Mouse (Mus musculus) frontal cortex, adult 2 months (tissue): ENCODE measurements around the gene Tepsin. TPM values are rescaled to one million over a fixed set of nuclear protein-coding genes. Genes with fewer than 3 reads are reported as not detected.

Source experiments
- DNase-seq, 2 experiments: peaks; one replicate each; pipeline ENCODE4 v3.0.0; 2022; ENCODE audit warnings: low spot score in 1 of 2; ENCODE audit errors: extremely low spot score in 1 of 2
- polyA plus RNA-seq: library from polyadenylated mRNA; depleted of rRNA; stranded (reverse); fragments of >200 nt; gene quantifications from 2 replicates; pipeline ENCODE4 v1.2.3, GENCODE M21; 2012

Tepsin gene
- polyA plus RNA-seq, 1 experiment = 31.1 TPM

DNA sequence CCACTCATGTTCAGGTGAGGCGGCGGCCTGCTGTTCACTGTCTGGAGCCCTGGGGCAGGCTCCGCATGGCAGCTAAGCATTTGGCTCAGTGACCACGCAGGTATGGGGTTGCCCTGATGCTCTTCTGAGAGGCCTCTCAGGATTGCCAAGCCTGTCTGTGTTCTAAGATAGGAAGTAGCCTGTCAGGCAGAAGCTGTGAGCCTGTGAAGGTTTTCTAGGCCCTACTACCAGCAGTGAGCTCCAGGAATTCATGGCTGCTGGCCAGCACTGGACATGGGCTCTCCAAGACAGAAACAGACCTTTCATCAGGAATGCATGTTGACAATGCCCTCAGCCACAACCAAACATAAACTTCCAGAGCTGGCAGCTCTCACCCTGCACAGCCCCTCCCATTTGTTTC lies 13.6 kb upstream of the Tepsin start:
- no peak for DNase-seq

DNA sequence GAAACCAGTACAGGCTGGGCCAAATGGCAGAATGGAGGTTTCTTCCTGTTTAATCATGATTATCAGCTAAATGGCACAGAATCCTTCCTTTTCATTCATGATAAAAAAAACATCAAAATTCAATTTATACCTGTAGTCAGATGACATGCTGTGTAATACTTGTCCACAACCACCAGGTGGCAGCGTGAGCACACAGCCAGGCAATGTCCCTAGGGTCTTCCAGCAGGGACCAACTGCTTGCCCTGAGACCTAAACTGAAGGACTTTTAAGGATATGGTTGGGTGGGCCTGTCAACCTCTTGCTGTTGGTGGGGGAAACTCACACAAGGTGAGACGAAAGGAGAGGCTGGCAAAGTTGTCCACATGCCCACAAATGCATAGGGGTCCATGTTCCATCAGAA lies 12.5 kb upstream of the Tepsin start:
- peak in 1 of 2 experiments; percentile 42 for DNase-seq

DNA sequence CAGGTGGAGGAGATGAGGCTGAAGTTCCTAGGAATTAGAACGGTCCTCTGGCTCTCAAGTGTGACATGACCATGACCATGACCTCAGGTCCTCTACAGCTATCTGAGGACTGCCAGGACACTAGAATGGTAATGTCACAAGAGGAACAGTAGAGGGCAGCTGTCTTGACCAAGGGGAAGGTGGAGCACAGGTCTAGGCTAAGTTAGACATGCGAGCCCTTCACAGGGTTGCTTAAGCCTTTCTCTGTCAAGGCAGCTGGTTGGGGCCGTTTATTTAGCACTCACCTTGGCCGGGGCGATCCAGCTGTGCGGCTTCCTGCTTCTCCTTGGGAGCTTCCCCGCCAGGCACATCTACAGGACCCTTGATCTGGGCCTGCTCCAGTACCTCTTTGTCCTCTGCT lies 12.0 kb upstream of the Tepsin start:
- DNase-seq = no peak

DNA sequence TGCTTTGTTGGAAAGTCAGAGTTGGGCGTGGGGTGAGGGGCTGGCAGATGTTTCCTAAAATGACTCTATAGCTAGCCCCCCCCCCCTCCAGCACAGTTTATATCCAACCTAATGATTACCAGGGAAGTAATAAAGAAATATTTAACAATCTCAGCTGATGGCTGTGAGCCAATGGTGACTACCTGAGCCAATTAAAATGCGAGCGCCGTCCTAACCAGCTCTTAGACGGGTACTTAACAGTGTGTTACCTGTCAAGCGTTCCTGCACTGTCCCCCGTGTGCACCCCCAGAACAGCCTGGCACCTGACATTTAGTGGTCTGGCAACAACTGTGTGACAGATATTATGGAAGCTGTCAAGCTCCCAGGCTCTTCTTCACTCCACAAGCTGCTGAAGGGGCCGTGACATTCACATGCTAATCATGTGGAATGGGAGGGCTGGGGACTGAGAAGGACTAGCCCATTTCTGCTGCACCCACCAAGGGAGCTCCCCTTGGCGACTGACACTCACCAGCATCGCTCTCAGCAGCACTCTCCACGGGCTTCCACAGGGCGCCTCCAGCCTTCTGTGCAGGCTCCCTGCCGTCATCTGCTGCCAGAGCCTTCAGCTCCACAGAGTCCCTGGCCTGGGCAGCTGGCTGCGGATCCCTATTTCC lies 11.2 kb upstream of the Tepsin start:
- no peak for DNase-seq

DNA sequence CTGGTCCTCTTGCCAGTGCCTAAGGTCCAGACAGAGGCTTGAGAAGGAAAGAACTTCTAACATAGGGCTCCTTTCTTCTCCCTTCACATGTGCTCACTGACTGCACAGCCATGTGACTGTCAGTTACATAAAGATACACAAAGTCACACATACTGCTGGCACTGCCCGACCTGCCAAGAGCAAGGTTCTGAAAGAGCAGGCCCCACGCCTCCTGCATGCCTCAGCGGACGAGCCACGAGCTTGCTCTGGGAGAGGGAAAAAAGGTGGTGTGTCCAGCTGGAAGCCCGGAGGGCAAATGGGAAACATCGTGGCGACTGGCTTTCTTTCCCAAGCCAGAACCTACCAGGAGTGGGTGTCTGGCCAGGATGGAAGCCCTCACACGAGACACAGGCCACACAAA lies 9.3 kb upstream of the Tepsin start:
- no peak for DNase-seq

DNA sequence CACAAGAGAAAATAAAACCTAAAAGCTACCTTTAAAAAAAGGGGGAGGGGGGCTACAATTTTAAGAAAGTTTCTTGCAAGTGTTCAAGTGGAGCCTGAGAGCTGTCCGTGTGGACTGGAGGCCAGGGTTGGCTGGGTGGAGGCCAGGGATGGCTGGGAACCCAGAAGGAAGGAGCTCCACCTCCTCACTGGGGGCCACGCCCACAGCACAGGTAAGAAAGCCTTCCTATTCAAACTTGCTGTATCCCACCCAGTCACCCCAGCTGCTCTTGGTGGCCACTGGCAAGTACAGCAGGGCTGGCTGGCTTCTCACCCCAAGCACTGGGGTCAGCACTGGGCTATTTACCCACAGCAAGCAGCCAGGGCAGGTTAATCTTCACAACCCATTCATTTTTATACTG lies 8.5 kb upstream of the Tepsin start:
- DNase-seq = no peak

DNA sequence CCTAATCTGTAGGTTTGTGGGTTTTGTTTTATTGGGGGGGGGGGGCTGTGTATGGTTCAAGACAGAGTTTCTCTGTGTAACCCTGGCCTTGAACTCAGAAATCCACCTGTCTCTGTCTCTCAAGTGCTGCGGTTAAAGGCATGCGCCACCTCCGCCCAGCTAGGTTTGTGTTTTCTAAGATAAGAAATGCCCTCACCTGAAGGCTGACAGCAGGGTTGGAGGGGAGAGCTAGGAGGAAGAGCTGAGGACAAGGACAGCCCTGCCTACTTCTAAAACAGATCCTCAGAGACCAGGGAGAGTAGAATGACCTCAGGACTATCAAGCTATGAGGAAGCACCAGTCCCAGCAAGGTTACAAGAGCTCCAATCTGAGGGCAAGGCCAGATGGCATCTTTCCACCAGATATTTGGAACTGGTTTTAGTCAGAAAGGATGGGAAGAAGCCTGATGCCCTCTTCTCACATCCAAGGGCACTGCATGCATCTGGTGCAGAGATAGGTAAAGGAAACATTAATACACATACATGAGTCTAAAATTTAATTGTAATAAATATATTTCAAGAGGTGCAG lies 5.0 kb upstream of the Tepsin start:
- no peak for DNase-seq

DNA sequence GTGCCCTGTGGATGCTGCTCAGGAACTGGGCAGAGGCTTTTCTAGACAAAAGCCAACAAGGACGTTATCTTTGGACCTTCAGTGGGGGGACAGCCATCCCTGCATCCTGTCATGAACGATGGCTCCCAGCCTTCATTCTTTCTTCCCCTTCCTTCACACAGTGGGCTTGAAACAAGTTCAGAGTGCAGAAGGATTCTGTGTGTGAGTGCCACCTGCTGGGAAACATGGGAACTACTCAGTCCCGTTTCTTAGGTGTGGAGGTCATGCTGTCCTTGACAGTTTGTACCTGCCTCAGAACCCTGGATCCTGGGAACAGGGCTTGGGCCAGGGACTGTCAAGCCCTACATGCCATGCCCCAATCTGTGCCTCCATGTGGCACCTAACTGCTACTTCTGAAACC lies 2.5 kb upstream of the Tepsin start:
- peak; percentile 50 to 86 for DNase-seq

DNA sequence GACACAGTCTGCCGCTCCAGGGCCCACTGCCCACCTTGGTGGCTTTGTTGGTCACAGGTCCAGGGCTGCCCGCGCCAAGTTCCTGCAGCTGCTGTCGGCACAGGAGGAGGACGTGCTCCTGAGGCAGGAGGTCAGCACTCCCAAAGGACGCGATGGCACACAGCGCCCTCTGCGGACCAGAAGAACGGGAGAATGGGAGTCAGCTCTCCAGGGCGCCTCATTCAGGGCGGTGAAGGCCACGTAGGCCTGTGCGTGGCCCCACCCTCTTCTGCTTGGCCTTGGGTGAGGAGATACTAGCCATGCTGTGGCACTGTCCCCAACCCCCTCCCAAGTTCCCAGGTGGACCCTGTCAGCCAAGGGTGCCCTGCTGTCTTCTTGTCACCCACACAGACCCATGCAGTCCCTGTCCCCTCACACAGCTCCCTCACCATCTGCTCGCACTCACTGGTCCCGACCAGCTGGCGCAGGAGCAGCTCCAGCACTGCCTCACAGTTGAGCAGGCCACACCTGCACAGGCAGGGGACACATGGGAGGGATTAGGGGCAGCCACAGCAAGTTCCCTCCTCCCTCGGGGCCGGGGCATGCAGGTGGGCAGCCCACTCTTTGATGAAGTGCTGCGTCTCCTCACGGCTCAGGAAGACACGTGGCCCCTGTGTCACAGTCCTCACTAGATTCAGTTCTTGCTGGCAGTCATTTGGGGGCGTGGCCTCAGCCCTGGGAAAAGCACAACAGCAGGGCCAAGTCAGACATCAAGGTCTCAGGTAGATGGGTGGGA lies 5.5 kb downstream of the Tepsin start:
- DNase-seq = no peak

DNA sequence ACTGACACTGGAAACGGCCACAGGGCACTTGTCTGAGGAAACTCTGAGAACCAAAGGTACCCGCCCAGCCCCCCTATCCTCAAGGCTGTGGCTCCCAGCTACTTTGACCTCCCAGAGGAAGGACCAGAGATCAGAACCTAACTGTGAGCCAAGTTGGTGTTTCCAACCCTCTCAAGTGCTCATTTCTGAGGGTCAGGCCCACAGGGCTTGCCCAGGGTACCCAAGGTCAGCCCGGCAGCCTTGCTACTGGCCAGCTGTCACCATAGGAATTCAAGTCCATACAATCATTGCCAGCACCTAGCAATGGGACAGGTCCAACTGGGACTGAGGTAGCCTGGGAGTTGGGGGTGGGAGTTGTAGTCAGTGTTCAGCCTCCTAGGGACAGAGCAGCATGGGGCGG lies 7.9 kb downstream of the Tepsin start:
- DNase-seq = no peak

DNA sequence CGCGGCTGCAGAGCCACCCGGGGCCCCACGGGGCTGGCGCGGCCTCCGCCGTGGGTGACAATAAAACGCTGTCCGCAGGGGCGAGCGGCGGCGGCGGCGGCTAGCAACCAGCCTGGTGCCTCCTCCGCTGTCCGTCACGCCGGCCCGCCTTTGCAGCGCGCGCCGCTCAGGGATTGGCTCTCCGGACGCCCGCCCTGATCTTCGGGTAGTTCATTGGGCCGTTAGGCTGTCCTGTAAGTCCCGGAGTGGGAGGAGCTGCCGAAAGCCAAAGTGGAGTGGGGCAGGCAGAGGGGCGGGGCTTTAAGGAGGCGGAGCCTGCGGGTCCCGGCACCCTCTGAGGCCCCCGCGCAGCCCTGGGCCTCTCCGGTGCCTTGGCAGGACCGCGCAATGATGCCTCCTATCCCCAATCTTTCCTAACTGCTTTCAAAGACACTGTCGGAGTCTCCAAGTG lies 11.8 kb downstream of the Tepsin start, which contains the start of gene Cep131:
Gene Cep131, minus strand, starts transcription at position 126 of the 451 bp plus-strand sequence.
- DNase-seq = peak; percentile 97 to 98

DNA sequence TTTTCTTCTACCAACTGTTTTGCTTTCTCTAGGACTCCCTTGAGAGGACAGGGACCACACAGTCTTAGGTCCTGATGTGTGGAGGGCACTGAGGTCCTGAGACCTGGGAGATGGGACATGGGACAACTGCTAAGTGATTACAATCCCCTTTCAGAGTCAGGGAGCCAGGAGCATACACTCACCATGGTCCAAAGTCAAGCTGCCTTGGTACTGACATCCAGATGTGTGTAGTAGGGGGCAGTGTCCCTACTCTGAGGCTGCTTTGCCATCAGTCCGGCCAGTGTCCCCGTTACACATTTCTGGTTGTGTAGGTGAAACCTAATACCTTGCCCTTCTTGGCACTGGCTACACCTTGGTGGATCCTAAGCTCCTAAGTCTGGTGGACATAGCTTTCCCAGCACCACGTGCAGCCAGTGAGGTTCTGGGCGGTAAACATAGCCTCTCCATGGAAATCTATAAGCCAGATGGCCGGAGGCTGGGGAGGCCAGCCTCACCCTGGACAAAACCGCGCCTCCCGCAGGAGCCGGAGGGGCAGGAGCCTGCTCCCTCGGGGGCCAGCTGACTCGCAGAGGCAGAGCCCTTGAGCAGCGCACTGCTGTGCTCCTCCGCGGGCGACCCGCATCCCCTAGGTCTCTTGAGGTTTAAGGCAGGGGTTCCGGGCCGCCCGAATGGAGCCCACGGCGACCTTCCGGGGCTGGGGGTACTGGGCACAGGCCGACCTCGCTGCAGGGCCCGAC lies 12.5 kb downstream of the Tepsin start:
- DNase-seq = peak in 1 of 2 experiments; percentile 27

DNA sequence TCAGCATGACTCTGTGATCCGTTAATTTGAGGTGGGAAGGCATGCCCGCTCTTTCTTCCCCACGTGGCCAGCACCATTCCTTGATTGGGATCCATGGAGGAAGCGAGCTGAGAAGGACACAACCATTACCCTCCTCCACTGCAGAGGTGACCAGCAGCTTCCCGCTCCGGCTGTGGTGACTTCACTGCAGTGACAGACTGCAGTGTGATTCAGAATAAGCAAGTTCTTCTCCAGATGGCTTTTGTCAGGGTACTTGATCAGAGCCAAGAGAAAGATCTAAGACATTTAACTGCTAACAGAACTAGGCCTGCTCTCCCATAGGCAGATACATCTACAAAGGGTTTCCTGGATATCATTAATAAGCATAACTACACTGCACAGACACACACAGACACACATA lies 18.2 kb downstream of the Tepsin start:
- DNase-seq = no peak

DNA sequence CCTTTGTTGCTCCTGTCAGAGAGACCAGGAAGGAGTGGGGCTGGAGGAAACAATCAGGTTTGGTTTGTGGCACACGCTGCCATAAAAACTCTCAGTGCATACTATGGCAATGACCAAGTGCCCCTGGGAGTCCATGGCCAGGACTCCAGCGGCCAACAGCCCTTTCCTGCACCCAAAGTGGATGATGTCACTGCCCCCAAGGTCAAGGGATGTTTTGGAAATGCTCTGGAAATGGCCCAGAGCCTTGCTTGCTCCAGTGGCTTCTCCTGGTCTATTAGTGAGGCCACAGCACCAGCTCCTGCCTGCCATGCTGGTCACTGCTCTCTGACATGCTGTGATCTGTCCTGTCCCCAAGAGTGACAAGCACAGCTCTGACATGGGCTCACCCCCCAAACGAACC lies 22.3 kb downstream of the Tepsin start:
- no peak for DNase-seq

DNA sequence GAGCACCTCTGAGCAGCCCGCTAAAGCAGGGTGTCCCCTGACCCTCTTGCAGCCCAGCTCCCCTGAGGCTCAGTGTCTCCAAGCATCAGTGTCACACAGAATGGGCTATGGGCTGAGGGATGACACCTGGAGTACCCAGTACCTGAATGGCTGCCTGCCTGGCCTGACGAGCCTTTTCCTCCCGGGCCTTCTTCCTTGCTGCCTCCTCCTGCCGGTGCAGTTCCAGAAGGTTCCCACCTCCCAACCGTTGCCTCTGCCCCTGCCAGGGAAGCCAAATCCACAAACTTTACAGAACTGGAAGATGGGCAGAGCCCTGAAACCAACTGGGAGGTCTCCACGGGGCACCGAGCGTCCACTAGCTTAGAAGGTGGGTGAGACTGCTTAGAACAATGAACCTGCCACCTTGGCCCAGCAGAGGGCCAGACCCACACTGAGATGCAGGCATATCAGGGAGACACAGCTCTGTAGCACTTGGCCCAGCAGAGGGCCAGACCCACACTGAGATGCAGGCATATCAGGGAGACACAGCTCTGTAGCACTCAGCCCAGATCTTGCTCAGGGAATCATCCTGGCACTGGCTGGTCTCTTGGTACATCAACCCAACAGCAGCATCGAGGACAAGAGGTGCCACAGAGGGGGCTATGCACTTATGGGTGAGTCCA lies 25.4 kb downstream of the Tepsin start:
- no peak for DNase-seq

DNA sequence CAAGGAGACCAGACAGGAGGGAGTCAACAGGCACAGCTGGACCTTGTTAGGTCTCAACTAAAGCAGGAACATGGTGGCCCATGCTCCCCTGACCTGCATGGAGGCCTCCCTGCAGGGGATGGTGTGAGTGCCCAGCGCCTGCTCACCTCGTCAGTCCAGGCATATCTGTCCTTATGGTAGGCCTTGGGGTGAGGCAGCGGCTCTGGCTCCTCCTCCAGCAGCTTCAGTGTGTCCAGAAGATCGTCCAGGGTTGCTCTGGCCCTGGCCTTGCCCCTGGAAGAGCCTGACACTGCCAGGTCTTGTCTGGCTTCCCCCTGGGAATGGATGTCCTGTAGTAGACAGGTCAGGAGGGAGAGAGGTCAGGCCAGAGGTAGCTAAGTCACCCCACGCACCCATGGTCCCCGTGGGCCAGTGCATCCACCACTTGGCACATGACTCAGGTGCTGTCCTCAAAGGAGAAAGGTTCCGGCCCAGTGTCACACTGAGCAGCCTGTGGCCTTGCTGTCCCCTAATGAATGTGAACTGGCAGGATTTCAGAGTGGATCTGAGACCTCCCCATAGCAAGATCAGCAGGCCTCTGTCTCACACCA lies 26.7 kb downstream of the Tepsin start:
- no peak for DNase-seq

DNA sequence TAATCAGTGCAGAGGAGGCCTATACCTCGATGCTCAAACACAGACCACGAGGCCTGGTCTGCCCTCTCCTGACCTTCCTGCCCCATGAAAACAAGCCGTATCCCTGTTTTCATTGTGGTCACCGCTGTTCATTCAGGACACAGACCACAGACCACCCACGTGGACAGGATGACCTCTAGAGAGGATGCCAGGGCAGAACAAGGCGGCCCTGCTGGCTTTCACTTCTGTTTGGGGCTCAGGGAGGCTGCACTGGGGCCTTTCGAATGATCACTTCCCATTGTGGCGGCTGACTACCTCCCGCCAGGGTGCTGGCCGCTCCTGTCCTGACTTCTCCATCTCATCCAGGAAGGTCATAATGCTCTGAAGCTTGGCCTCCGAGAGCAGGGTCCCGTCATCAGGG lies 27.5 kb downstream of the Tepsin start:
- DNase-seq = no peak

DNA sequence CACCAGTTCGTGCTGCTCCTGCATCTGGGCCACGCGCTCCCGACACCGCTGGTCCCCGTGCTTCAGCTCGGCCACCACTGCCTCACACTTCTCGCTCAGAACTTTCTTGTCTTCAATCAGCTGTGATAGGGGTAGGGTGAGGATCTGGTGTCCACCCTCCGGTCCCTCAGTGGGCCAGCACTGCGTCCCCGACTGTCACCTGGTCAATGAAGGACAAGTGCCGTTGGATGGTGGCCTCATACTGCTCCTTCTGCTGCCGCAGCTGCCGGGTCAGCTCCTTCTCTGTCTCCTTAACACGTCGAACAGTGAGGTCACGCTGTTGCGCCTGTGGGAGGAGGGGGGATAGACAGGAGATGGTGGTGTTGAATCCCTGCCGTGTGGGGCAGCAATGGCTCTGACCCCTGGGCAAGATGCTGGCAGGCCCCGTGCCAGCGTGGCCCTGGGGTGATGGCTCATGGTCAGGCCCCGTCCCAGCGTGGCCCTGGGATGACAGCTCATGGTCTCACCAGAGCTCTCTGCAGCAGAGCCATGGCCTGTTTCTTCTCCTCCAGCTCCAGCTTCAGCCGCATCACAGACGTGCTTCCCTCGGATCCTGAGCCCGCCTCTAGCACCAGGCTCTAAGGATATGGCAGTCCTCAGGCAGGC lies 28.1 kb downstream of the Tepsin start:
- no peak for DNase-seq

DNA sequence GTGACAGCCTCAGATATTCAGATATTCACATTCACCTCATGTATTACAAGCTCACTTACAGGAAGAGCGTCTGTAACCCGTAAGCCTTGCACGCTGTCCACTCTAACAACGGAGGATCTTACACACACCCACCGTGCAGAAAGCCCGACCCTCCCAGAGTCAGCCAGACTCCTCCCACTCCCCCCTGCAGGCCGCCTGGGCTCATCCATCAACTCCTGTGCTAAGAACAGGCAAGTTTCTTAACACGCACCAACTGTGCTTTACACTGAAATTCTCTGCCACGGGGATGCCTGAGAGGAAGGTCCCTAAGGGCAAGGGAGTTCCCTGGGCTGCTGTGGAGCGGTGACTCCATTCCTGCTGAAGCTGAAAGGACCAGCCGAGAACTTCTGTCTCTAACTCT lies 29.3 kb downstream of the Tepsin start:
- DNase-seq = no peak

DNA sequence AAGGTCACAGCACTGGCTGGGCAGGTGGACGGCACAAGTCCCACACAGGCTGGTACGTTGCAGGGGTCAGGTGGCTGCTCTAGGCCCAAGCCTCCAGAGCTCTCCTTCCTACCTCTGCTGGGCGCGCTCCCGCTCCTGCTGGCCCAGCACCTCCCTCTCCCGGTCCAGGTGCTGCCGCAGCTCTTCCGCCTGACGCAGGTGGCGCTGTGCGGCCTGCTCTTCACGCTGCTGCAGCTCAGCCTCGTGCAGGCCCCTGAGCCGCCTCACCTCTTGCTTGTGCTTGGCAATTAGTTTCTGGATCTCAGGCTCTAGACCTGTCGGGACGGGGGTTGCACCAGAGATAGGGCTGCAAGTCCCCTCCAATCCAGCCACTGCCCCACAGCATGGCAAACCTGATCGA lies 30.7 kb downstream of the Tepsin start:
- DNase-seq = no peak
